Mouse (Mus musculus) megakaryocyte, embryonic 14.5 days (primary cell): ENCODE data around the gene Ddx46.

Experiments used
- FLI1 ChIP-seq: IDR thresholded peaks from 2 replicates; pipeline ENCODE4 v1.6.1; 2012; ENCODE audit warnings: low read length, inconsistent platforms, mixed read lengths
- GATA1 ChIP-seq: IDR thresholded peaks from 3 replicates; pipeline ENCODE4 v1.6.1; 2012; ENCODE audit warnings: mixed read lengths, low read length, inconsistent platforms, borderline replicate concordance

GRCm38 (mm10) chr13:55715908-55716510 lies 81.2 kb downstream of the Ddx46 start:
- TF ChIP-seq GATA1 (no peak), FLI1 (no peak)
